Mouse (Mus musculus) heart, postnatal 0 days (tissue): ENCODE data around the gene Slc6a18. TPM values are rescaled to one million over a fixed set of nuclear protein-coding genes. Genes with fewer than 3 reads are reported as not detected.

Experiments used
- ATAC-seq: fragments of 200-750 bp; cut with Nextera tagmentation; 2 replicates; pipeline ENCODE4 v1.8.0; 2017; ENCODE audit warnings: low read depth, moderate number of reproducible peaks, moderate library complexity; ENCODE audit not compliant: insufficient read depth
- DNase-seq: peaks from one replicate; pipeline ENCODE4 v3.0.0-alpha.2; 2016; ENCODE audit warnings: low spot score
- H3K27ac ChIP-seq: fragments of 300-500 bp; sonication (generic); 2 replicates; pipeline ENCODE4 v1.5.1; 2014; ENCODE audit warnings: low read depth, mild to moderate bottlenecking
- H3K27me3 ChIP-seq: fragments of 300-500 bp; sonication (generic); 2 replicates; pipeline ENCODE4 v1.6.1; 2014; ENCODE audit warnings: low read length, mixed read lengths; ENCODE audit not compliant: control insufficient read depth, insufficient read depth
- H3K36me3 ChIP-seq: fragments of 300-500 bp; sonication (generic); replicated peaks from 2 replicates; pipeline ENCODE4 v1.6.1; 2014; ENCODE audit warnings: low read length, mixed read lengths; ENCODE audit not compliant: control insufficient read depth, insufficient read depth
- H3K4me1 ChIP-seq: fragments of 300-500 bp; sonication (generic); 2 replicates; pipeline ENCODE4 v1.6.1; 2014; ENCODE audit warnings: antibody characterized with exemption; ENCODE audit not compliant: control insufficient read depth, insufficient read depth
- H3K4me2 ChIP-seq: fragments of 300-500 bp; sonication (generic); 2 replicates; pipeline ENCODE4 v1.6.1; 2014; ENCODE audit warnings: low read depth, mild to moderate bottlenecking, low read length, moderate library complexity
- H3K4me3 ChIP-seq: fragments of 300-500 bp; sonication (generic); 2 replicates; pipeline ENCODE4 v1.5.1; 2014; ENCODE audit warnings: low read depth, low read length
- H3K9ac ChIP-seq: fragments of 300-500 bp; sonication (generic); replicated peaks from 2 replicates; pipeline ENCODE4 v1.6.1; 2014; ENCODE audit warnings: low read depth, low read length, mixed read lengths
- H3K9me3 ChIP-seq: fragments of 300-500 bp; sonication (generic); replicated peaks from 2 replicates; pipeline ENCODE4 v1.6.1; 2016; ENCODE audit warnings: low read length; ENCODE audit not compliant: control insufficient read depth
- CTCF ChIP-seq: IDR thresholded peaks from 2 replicates; pipeline ENCODE4 v1.5.1; 2016; ENCODE audit warnings: antibody characterized with exemption, control low read depth, low read depth
- EP300 ChIP-seq: IDR thresholded peaks from 2 replicates; pipeline ENCODE4 v1.6.1; 2016; ENCODE audit warnings: antibody characterized with exemption, low read depth
- WGBS: fragments of 180-500 bp; shearing (Covaris S2); extraction: QIAGEN DNeasy Blood & Tissue Kit; methylation state at CpG from one replicate; pipeline ENCODE4 v1.1.7; 2014; 5-methylcytosine and 5-hydroxymethylcytosine counted together
- polyA plus RNA-seq: library from polyadenylated mRNA; unstranded; fragments of >200 nt; fragmentation: Nextera tagmentation; extraction: Ambion mirVana; gene quantifications from 2 replicates; pipeline ENCODE4 v1.2.1, GENCODE M21; 2015
- total RNA-seq: library from RNA; depleted of rRNA; stranded (reverse); fragments of >200 nt; gene quantifications from 2 replicates; pipeline ENCODE4 v1.2.3, GENCODE M21; 2014; ENCODE audit warnings: low replicate concordance; rRNA removed

Gene Slc6a18
- total and polyA plus RNA-seq, 2 experiments from 2014 or later = not detected

DNA sequence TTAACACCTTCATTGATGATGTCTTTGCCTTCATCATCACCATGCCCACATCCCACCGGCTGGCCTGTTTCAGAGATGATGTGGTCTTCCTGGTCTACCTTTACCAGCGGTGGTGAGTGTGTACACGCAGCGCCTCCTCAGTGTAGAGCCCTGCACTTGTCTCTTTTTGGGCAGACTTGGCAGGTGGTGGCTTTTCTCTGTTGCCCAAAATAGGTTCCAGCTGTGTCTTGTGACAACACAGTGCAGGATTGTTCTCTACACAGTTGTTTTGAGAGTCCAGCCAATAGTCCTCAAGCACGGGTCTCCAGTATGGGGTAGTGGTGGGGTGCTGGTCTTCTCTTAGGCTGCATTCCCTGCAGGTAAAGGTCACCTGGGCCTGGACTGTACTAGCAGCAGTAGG lies 59.4 kb downstream of the Slc6a18 start:
- Histone ChIP-seq H3K27ac (no peak overlapping the region), H3K4me3 (no peak overlapping the region)

More for the DNA sequence above, 59.4 kb downstream of the Slc6a18 start:
- Histone ChIP-seq H3K27me3 (no peaks in the 10 kb centered on the region), H3K36me3 (peaks cover 83% of the 10 kb centered on the region), H3K9ac (no peak overlapping the region), H3K4me1 (no peaks in the 10 kb centered on the region), H3K4me2 (no peak overlapping the region), H3K9me3 (no peaks in the 10 kb centered on the region)
- 62% methylated on average over 5 of the region's 5 CpGs for WGBS
- ATAC-seq = no peak
- no peak for TF ChIP-seq EP300
- TF ChIP-seq CTCF = no peak
- no peak for DNase-seq

Other genes starting within 250 kb of the Slc6a18 start
- gene Lpcat1, start 210.8 kb downstream of the Slc6a18 start, total RNA-seq = 22.2 and 36.3 TPM in 2 replicates
- gene Lpcat1, start 210.8 kb downstream of the Slc6a18 start, polyA plus RNA-seq = 7.7 and 7.8 TPM in 2 replicates
- not detected in 2 replicates for gene Slc6a3, start 141.3 kb downstream of the Slc6a18 start, total RNA-seq
- not detected in 2 replicates for gene Slc6a3, start 141.3 kb downstream of the Slc6a18 start, polyA plus RNA-seq
- 98.9 and 119 TPM in 2 replicates for gene Clptm1l, start 74.0 kb downstream of the Slc6a18 start, total RNA-seq
- gene Clptm1l, start 74.0 kb downstream of the Slc6a18 start, polyA plus RNA-seq = 63.6 and 65.2 TPM in 2 replicates
- 2.8 and 3.5 TPM in 2 replicates for gene Tert, start 51.1 kb downstream of the Slc6a18 start, total RNA-seq
- 0.32 and 0.48 TPM in 2 replicates for gene Tert, start 51.1 kb downstream of the Slc6a18 start, polyA plus RNA-seq
- gene Slc6a19, start 26.8 kb upstream of the Slc6a18 start, total RNA-seq = 0.35 TPM in 1 of 2 replicates, not detected in the other
- gene Slc6a19, start 26.8 kb upstream of the Slc6a18 start, polyA plus RNA-seq = not detected in 2 replicates
- 79.3 and 94.6 TPM in 2 replicates for gene Slc12a7, start 55.1 kb upstream of the Slc6a18 start, total RNA-seq
- 32.7 and 34.4 TPM in 2 replicates for gene Slc12a7, start 55.1 kb upstream of the Slc6a18 start, polyA plus RNA-seq
- 14.3 and 22.1 TPM in 2 replicates for gene Nkd2, start 169.6 kb upstream of the Slc6a18 start, total RNA-seq
- gene Nkd2, start 169.6 kb upstream of the Slc6a18 start, polyA plus RNA-seq = 2.2 and 5.7 TPM in 2 replicates